ENCODE assay signal across 9 mouse cellular contexts in genomic region chr3:126011269-126011668, GRCm38 (mm10).
A peak's percentile ranks its signal among the peaks of the same experiment; 100 is the strongest.
DNase-seq lines count a peak whose midpoint lies in the region; ATAC-seq and TF ChIP-seq lines count a peak whose summit lies in the region.
"Had no signal": no experiment of that assay in that cellular context is flagged by ENCODE, and none has a peak within 500 bp of the region (broad histone marks: within the 10 kb centered on the region; RNA-seq: fewer than 3 reads in every experiment).

No protein-coding gene starts in this region.

- H3K9ac ChIP-seq in kidney, postnatal 0 days (ENCODE audit: low read depth, low read length) = no peak overlapping the region
- H3K9ac ChIP-seq in kidney, embryonic 15.5 days = no peak overlapping the region
- no peak overlapping the region for H3K9ac ChIP-seq in CH12.LX (ENCODE audit: insufficient read depth, low read depth)
- no peak overlapping the region for H3K9ac ChIP-seq in embryonic facial prominence, embryonic 14.5 days (ENCODE audit: low read depth, low read length)
- H3K9ac ChIP-seq: lung, embryonic 15.5 days had no signal

- no peak for TF ChIP-seq POLR2A in CH12.LX (IDR thresholded peaks at IDR 0.05; ENCODE audit: low read depth, low read length)

- dilution Hi-C loops in CH12.LX (cut with MboI; ENCODE audit: extremely low pct_ligation_motif_present, extremely low pct_unique_long_range_greater_than_20kb, low sequenced_read_pairs) = no loop called here

- no peak for TF ChIP-seq EP300 in CH12.LX (IDR thresholded peaks at IDR 0.05; ENCODE audit: low read length)

- H3K27me3 ChIP-seq in kidney, postnatal 0 days (ENCODE audit: insufficient read depth, low read length) = no peaks in the 10 kb centered on the region
- no peaks in the 10 kb centered on the region for H3K27me3 ChIP-seq in kidney, embryonic 15.5 days
- no peaks in the 10 kb centered on the region for H3K27me3 ChIP-seq in CH12.LX (replicated peaks)
- H3K27me3 ChIP-seq in embryonic facial prominence, embryonic 14.5 days (replicated peaks; ENCODE audit: control insufficient read depth, insufficient read depth, low read length) = no peaks in the 10 kb centered on the region
- H3K27me3 ChIP-seq: lung, embryonic 15.5 days had no signal

- DNase-seq in cerebellum, adult 8-10 months = peak; percentile 1
- DNase-seq in kidney, postnatal 0 days (ENCODE audit: low spot score) = peak; percentile 57
- DNase-seq in CH12.LX (ENCODE audit: extremely low read depth) = peak; percentile 45
- peak; percentile 19 for DNase-seq in embryonic facial prominence, embryonic 14.5 days (ENCODE audit: low spot score)
- DNase-seq in yolk sac, embryonic 10.5 days (ENCODE audit: low spot score) = no peak

- no peak overlapping the region for H3K27ac ChIP-seq in kidney, postnatal 0 days
- no peak overlapping the region for H3K27ac ChIP-seq in kidney, embryonic 15.5 days
- no peak overlapping the region for H3K27ac ChIP-seq in CH12.LX (ENCODE audit: insufficient read depth, low read depth)
- no peak overlapping the region for H3K27ac ChIP-seq in embryonic facial prominence, embryonic 14.5 days (replicated peaks; ENCODE audit: low read depth, low read length)
- H3K27ac ChIP-seq: lung, embryonic 15.5 days had no signal

- no peak overlapping the region for H3K4me3 ChIP-seq in kidney, postnatal 0 days (replicated peaks; ENCODE audit: low read depth, low read length)
- H3K4me3 ChIP-seq in kidney, embryonic 15.5 days (replicated peaks) = no peak overlapping the region
- H3K4me3 ChIP-seq in CH12.LX (replicated peaks in 1 of 3; ENCODE audit: low read depth in 2 of 3, low read length in 2 of 3, poor library complexity in 1 of 3) = no peak overlapping the region
- H3K4me3 ChIP-seq in embryonic facial prominence, embryonic 14.5 days (ENCODE audit: low read depth, low read length) = no peak overlapping the region
- H3K4me3 ChIP-seq: lung, embryonic 15.5 days had no signal

- in situ Hi-C loops in CH12.LX (cut with MboI; ENCODE audit: low pct_ligation_motif_present, low pct_unique_long_range_greater_than_20kb, low sequenced_read_pairs) = loop anchor here (25.0 kb wide), 1 partner anchor 401 kb away; no protein-coding TSS in a partner anchor

- H3K79me2 ChIP-seq in CH12.LX (replicated peaks; ENCODE audit: control insufficient read depth, extremely low read depth, insufficient read depth, poor library complexity, severe bottlenecking) = no peaks in the 10 kb centered on the region

- H3K36me3 ChIP-seq in kidney, postnatal 0 days (ENCODE audit: insufficient read depth, low read length) = no peaks in the 10 kb centered on the region
- H3K36me3 ChIP-seq in kidney, embryonic 15.5 days = no peaks in the 10 kb centered on the region
- H3K36me3 ChIP-seq in CH12.LX (replicated peaks in 1 of 2; ENCODE audit: control insufficient read depth in 1 of 2, insufficient read depth in 1 of 2, low read length in 1 of 2) = no peaks in the 10 kb centered on the region
- H3K36me3 ChIP-seq in embryonic facial prominence, embryonic 14.5 days (ENCODE audit: control insufficient read depth, insufficient read depth, low read length) = no peaks in the 10 kb centered on the region
- H3K36me3 ChIP-seq: lung, embryonic 15.5 days had no signal

- ATAC-seq in cerebellum, adult (ENCODE audit: insufficient number of reproducible peaks, low FRiP score, low TSS enrichment) = no peak
- no peak for ATAC-seq in kidney, postnatal 0 days (replicated peaks; ENCODE audit: low FRiP score, low read depth)
- no peak for ATAC-seq in kidney, embryonic 15.5 days (replicated peaks; ENCODE audit: low FRiP score)
- no peak for ATAC-seq in embryonic facial prominence, embryonic 14.5 days (ENCODE audit: low read depth)
- ATAC-seq in monocyte, adult 5-6 weeks (replicated peaks; ENCODE audit: insufficient number of reproducible peaks, low FRiP score, low TSS enrichment, poor library complexity, severe bottlenecking) = no peak

- peak; percentile 51 for TF ChIP-seq RAD21 in CH12.LX (IDR thresholded peaks at IDR 0.05; ENCODE audit: low read depth, low read length)

- no peak overlapping the region for H3K4me2 ChIP-seq in kidney, postnatal 0 days (ENCODE audit: low read length)
- H3K4me2 ChIP-seq in kidney, embryonic 15.5 days = no peak overlapping the region
- H3K4me2 ChIP-seq in CH12.LX (ENCODE audit: insufficient read depth, low read depth, poor library complexity, severe bottlenecking) = no peak overlapping the region
- no peak overlapping the region for H3K4me2 ChIP-seq in embryonic facial prominence, embryonic 14.5 days (ENCODE audit: low read depth, low read length)
- H3K4me2 ChIP-seq: lung, embryonic 15.5 days had no signal

- peak; percentile 66 for TF ChIP-seq CTCF in kidney, postnatal 0 days (IDR thresholded peaks at IDR 0.05; ENCODE audit: low read depth)
- peak in 1 of 2 experiments; percentile 45; a peak in 2 of 4 replicates for TF ChIP-seq CTCF in CH12.LX (conservative IDR thresholded peaks at IDR 0.05 in 1 of 2, IDR thresholded peaks at IDR 0.05 in 1 of 2; ENCODE audit: low read depth in 2 of 2, low read length in 2 of 2)

- H3K9me3 ChIP-seq in kidney, postnatal 0 days (replicated peaks; ENCODE audit: low read length) = no peaks in the 10 kb centered on the region
- no peaks in the 10 kb centered on the region for H3K9me3 ChIP-seq in kidney, embryonic 15.5 days (replicated peaks)
- H3K9me3 ChIP-seq in CH12.LX (replicated peaks; ENCODE audit: low read length) = no peaks in the 10 kb centered on the region
- H3K9me3 ChIP-seq in embryonic facial prominence, embryonic 14.5 days (ENCODE audit: control insufficient read depth, low read length) = no peaks in the 10 kb centered on the region
- H3K9me3 ChIP-seq: lung, embryonic 15.5 days had no signal

- no peaks in the 10 kb centered on the region for H3K4me1 ChIP-seq in kidney, postnatal 0 days (replicated peaks; ENCODE audit: insufficient read depth, low read length)
- no peaks in the 10 kb centered on the region for H3K4me1 ChIP-seq in kidney, embryonic 15.5 days
- peaks cover 0 to 11% of the 10 kb centered on the region in 2 experiments; a peak in 1 of 4 replicates for H3K4me1 ChIP-seq in CH12.LX (ENCODE audit: control insufficient read depth in 1 of 2, insufficient read depth in 2 of 2)
- no peaks in the 10 kb centered on the region for H3K4me1 ChIP-seq in embryonic facial prominence, embryonic 14.5 days (ENCODE audit: control insufficient read depth, insufficient read depth, low read length)
- H3K4me1 ChIP-seq: lung, embryonic 15.5 days had no signal

TF ChIP-seq in CH12.LX, 34 proteins besides CTCF, POLR2A, EP300 and RAD21:
- TF ChIP-seq ZC3H11A (IDR thresholded peaks at IDR 0.05; ENCODE audit: low read depth, low read length) (no peak), MXI1 (IDR thresholded peaks at IDR 0.05; ENCODE audit: low read depth, low read length) (no peak), NRF1 (IDR thresholded peaks at IDR 0.05; ENCODE audit: low read depth, low read length) (no peak), SMC3 (IDR thresholded peaks at IDR 0.05; ENCODE audit: low read depth, low read length) (peak; percentile 18; the same call in 1 of the 2 replicates)
